Mouse (Mus musculus) megakaryocyte, embryonic 14.5 days (primary cell): Measurements from ENCODE around the gene Rbm28.

Experiments used
- FLI1 ChIP-seq: IDR thresholded peaks from 2 replicates; pipeline ENCODE4 v1.6.1; 2012; ENCODE audit warnings: low read length, inconsistent platforms, mixed read lengths
- GATA1 ChIP-seq: IDR thresholded peaks from 3 replicates; pipeline ENCODE4 v1.6.1; 2012; ENCODE audit warnings: mixed read lengths, low read length, inconsistent platforms, borderline replicate concordance

DNA sequence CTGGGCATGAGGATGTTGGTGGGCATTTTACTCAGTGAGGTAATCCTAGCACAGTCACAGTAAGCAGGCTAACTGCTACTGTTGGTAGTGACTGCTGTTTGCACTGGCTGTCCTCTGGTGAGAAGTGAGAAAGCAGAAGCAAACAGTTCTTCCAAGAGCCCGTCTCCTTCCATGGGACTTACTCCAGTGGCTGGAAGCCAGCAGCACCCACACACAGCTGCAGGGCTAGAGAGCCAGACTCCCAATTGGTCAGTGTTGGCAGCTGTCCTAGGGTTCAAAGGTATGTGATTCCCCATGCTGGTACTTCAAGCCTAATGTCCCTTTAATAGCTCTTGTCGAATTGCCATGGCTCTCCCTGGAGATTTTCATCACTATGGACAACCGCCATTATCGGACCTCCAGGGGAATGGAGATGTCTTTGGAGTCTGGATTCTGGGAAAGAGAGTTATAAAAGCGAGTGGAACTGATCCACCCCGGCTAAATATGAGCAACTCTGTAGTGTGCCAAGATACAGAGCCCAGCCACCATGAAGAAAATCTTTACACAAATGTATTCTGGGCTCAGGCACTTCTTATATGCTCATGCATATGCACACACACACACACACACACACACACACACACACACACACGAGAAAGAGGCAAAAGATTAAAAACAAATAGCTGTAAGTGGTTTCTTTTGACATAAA is 47.2 kb downstream of the Rbm28 start:
- TF ChIP-seq GATA1 (no peak), FLI1 (no peak)
